Mouse (Mus musculus) cerebellum, postnatal 25 days (tissue): Measurements from ENCODE around the gene Calr3.
A peak's percentile ranks its signal among the peaks of the same experiment; 100 is the strongest.

ENCODE experiments used
- DNase-seq, 2 experiments: peaks; one replicate each; pipeline ENCODE4 v3.0.0; 2021; ENCODE audit warnings: mixed read lengths in 2 of 2

The Calr3 gene

DNA sequence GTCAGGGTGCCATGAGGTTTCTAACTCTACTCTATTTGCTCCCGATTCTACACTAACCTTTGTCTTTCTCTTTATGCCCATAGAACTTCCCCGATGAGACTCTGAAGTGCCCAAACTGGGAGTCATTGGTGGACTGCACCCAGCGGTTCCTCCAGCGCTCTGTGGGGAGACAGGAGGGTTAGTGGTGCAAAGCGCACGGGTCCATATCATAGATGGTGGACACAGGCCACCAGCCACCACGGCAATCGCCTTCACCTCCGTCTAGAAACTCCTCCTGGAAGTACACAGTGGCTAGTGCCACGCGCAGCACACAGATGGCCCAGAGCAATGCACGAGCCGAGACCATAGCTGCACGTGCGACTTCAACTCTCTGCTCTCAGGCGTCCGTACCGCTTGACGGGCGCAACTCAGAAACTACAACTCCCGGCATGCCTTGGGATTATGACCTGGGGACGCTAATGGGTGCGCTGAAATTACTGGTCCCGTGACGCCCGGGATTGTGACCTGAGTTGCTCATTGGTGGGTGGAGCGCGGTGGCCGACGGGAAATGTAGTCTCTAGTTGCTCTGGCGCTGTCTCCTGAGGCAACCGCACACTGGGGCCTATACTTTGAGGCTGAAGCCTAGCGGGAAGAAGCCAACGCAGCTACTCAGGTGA is at the start of gene Calr3, which contains the start of gene 1700030K09Rik:
Calr3 (minus strand) TSS at position 533 of the 656 bp plus-strand sequence.
1700030K09Rik (plus strand) TSS at position 543 of the 656 bp plus-strand sequence.
- DNase-seq = peak; percentile 98 to 99

GRCm38 (mm10) chr8:72493381-72493780 is 49.7 kb upstream of the Calr3 start:
- no peak for DNase-seq

GRCm38 (mm10) chr8:72492622-72493081 is 49.0 kb upstream of the Calr3 start:
- peak; percentile 99 to 100 for DNase-seq

DNA sequence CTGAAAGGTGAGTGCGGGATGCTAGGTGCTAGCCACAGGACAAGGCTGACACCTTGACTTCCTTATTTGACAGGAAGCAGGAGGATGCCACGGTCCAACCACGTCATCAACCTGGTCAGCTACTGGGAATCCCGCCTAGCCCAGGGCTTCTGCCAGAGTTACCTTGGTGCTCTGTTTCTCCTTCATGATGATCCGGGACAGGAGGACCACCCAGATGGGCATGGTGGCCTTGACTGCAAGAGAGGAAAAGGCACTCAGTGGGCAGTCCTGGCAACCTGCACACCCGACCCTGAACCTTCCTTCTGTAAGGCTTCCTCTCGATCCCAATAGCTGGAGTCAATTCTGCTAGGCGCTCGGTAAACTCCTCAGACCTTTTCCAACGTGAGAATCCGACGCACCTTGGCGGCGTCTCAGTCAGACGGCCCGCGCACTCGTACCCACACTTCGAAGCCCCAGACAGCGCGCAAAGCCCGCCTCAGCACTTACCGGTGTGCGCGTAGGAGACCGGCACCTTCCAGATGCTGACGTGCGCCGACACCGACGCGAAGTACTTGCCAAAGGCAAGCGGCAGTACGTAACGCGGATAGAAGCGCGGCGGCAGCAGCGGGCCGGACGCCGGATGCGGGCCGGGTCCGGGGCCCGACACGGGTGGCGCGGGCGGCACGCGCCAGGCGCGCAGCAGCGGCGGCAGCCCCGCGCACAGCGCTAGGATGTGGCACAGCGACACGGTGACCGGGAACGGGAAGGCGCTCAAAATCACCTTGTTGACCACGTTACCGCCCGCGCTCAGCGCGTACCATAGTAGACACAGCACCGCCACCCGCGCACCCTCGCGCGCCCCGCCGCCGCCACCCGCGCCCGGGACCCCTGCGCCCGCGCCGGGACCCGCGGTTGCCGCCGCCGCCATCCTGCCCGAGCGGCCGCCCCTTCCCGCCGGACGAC is 48.3 kb upstream of the Calr3 start, which contains the start of gene Slc35e1:
Slc35e1 (minus strand) TSS at position 935 of the 942 bp plus-strand sequence.
- peak in 1 of 2 experiments; percentile 61 for DNase-seq

DNA sequence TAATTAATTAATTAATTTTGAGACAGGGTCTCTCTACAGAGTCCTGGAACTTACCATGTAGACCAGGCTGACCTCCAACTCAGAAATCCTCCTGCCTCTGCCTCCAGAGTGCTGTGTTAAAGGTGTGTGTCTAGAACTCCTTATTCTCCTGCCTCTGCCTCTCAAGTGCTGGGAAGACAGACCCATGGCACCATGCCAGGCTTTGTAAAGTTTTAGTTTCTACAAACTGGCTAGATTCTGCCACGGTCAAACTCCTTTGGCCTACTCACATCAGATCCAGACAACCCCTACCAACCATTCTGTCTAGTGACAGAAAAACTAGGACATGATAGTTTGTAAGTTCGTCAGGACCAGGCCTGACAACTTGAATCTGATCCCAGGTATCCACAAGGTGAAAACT is 47.3 kb upstream of the Calr3 start:
- DNase-seq = peak in 1 of 2 experiments; percentile 37

- DNase-seq = no peak
Observed at GRCm38 (mm10) chr8:72487014-72487413, 43.3 kb upstream of the Calr3 start.

DNA sequence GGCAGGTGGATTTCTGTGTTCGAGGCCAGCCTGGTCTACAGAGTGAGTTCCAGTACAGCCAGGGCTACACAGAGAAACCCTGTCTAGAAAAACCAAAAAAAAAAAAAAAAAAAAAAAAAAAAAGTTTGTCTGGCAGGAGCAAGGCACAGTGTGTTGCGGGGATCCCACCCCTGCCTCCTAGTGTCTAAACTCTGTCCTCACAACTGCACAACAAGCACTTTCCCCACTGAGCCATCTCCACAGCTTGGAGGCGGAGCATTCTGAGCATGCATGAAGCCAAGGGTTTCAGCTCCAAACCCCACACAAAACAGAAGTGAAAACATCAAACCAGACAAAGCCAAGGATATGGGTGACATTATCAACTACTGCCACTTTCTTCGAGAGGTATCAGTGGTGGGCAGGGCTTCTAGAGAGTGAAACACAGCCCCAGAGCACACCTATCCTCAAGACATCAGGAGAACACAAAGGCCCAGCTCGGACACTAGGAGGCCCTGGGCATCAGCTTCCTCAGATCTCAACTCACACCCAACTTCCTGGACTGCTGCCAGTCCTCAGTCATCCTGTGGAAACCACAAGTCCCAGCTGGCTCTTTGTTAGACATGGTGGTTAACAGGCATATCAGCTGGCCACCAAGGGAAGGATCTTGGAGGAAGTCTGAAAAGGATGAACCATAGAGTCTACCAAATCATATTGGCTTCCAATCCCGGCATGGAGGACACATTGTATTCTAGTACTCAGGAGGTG is 42.0 kb upstream of the Calr3 start:
- DNase-seq = peak in 1 of 2 experiments; percentile 35

GRCm38 (mm10) chr8:72474826-72475546 is 31.3 kb upstream of the Calr3 start, which contains the start of gene Cherp:
Cherp (minus strand) TSS chr8:72475226.
- peak; percentile 98 for DNase-seq

DNA sequence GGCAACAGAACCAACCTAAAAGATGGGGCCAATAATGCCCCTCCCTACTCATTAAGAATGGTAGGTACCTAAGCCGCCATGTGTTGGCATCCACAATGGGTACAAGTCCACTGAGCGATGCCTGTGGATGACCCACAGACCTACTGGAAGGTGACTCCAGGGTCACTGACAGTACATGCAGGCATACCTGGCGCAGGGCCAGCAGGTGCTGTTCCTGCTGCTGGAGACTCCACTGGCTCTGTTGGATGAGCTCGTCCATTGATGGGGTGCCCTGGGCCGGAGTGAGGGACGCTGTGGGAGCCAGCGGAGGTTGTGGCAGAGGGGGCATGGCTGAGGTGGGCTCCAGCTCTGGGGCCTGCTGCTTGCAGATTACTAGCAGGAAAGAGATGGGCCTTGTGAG is 27.0 kb upstream of the Calr3 start:
- peak in 1 of 2 experiments; percentile 45 for DNase-seq

DNA sequence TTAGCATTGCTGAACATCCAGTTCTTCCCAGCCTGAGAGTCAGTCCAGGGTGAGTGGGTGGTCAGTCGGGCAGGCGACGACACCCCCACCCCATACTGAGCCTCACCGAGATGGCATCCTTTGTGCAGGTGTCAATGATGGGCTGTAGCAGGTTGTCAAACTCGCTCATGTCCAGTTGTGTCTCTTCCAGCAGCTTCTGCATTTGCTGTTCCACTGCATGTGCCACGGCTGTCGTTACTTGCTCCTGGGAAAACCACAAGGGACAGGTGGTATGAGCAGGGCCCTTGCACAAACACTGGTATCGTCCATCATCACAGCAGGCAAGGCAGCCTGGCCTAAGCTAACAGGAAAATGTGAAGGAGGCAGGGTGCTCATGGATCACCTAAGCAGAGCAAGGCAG is 26.3 kb upstream of the Calr3 start:
- no peak for DNase-seq

DNA sequence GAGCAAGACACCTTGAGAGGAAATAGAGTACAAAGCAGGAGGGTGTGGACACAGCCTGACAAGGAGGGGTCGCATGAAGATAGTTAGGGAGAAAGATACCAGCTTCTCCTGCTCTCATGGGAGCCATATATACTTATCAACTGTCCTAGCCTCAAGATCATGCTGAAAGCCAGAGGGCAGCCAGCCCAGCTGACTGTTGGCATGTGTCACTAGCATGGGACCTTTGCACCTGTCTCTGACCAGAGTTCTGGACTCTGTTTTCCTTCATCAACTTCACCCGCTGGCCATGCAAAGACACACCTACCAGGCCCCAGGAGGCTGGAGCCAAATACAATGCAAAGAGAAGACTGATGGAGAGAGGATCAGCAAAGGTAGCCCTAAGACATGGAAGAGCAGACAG is 25.6 kb upstream of the Calr3 start:
- no peak for DNase-seq

- DNase-seq = no peak
Observed at GRCm38 (mm10) chr8:72464211-72464610, 20.5 kb upstream of the Calr3 start.

- DNase-seq = no peak
Observed at GRCm38 (mm10) chr8:72459881-72460533, 16.3 kb upstream of the Calr3 start.

DNA sequence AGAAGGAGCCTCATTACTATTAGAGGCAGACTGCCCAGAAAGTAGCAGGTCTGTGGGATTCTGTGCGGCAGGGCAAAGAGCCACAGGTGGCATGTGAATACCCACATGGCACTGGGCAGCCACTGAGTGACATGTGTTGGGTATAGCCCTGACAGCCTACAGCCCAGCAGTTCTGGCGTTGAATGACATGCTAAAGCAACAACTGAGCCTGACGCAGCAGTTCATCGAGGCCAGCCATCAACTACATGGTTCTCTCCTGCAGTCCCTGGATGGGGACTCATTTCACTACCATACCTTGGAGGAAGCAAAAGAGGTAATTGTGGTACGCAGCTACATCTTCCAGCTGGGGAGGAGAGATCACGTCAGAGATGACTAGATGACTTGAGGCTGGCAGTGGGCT is 14.8 kb upstream of the Calr3 start:
- no peak for DNase-seq

DNA sequence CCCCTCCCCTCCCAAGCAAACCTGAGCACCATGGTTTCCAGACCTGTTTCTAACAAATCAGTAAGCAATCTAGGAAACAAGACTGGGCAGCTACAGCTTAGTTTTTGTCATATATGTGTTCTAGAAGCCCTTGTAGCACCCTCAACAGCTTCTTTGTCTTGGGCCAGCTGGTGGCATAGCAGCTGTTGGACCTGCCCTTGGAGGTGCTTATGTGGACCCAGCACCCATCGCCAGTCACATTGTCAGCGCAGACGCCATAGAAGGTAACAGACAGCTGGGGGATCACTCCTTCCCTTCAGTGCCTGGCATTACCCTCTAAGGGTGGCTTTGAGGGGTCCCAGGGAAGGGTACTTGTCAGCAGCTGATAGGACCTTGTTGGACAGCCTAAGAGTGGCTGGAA is 14.1 kb upstream of the Calr3 start:
- no peak for DNase-seq

- DNase-seq = no peak
Observed at GRCm38 (mm10) chr8:72455317-72455716, 11.6 kb upstream of the Calr3 start.

GRCm38 (mm10) chr8:72453904-72454303 is 10.2 kb upstream of the Calr3 start:
- no peak for DNase-seq

DNA sequence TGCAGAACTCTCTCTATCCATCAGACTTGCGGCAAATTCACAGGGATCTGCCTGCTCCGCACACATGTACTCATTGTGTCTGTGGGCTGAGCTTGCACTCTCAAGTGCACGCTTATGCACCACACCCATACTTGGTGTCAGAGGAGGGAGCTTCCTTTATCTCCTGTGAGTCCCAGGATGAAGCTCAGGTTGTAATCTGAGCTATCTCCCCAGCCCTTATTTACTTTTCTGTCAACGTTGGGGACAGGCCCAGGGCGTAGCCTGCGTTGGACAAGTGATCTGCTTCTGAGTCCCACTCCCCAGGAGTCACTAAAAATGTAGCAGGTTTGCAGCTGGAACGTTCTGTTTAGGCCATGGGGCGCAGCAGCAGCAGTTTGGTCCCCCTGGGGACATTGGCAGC is 7.8 kb upstream of the Calr3 start:
- DNase-seq = no peak

DNA sequence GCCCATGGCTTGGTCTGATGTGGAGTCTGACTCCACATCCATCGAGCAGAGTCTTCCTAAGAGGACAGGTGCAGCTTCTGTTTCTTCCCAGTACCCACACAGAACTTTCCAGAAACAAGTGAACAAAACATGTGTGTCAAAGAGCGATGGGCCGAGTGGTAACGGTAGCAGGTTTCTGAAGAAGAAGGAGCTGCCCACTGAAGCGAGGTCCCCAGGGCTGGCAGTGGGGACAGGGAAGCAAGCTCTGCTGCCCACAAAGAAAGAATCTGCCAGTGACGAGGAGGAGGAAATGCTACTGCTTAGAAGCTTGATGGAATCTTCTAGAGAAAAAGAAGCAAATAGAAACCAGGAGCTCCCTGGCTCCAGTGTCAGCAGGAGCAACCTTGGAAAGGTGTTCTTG is 1.4 kb upstream of the Calr3 start:
- no peak for DNase-seq

GRCm38 (mm10) chr8:72443994-72444350 is 302 bp upstream of the Calr3 start:
- no peak for DNase-seq

GRCm38 (mm10) chr8:72438248-72439015 is 5.2 kb downstream of the Calr3 start:
- no peak for DNase-seq
